Mouse (Mus musculus): ENCODE data around the gene Mctp2. TPM values are rescaled to one million over a fixed set of nuclear protein-coding genes. Genes with fewer than 3 reads are reported as not detected.

Gene Mctp2
- polyA plus RNA-seq, 1 experiment, result 7.1 TPM

DNA sequence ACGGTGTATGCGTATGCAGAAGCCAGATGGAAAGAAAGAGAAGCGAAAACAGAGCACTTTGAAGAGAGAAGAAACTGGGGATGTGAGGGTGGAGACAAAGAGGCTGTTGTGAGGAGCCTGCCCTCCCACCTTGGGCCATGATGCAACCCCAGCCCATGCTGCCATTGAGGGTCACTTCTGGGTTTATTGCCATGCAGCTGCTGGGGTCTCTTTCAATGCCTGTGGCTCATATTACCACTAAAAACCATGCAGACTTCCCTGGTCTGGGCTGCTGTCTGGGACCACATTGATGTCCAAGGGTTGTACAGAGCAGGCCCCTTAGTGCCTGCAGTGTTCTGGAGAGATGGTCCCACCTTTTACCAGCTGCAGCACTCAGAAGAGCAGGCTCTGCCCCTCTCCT is 210.0 kb downstream of the Mctp2 start:
- no peak overlapping the region for H3K4me3 ChIP-seq (replicated peaks; ENCODE audit: control insufficient read depth, low read depth, low read length)
- WGBS, result 81% methylated on average over 3 of the region's 3 CpGs
- no peak overlapping the region for H3K27ac ChIP-seq (ENCODE audit: control insufficient read depth, insufficient read depth, low read depth, low read length, poor library complexity)
- TF ChIP-seq CTCF (IDR thresholded peaks at IDR 0.05; ENCODE audit: control insufficient read depth, insufficient read depth, low read length), result no peak
- H3K4me1 ChIP-seq (ENCODE audit: control insufficient read depth, insufficient read depth, low read length), result no peaks in the 10 kb centered on the region

DNA sequence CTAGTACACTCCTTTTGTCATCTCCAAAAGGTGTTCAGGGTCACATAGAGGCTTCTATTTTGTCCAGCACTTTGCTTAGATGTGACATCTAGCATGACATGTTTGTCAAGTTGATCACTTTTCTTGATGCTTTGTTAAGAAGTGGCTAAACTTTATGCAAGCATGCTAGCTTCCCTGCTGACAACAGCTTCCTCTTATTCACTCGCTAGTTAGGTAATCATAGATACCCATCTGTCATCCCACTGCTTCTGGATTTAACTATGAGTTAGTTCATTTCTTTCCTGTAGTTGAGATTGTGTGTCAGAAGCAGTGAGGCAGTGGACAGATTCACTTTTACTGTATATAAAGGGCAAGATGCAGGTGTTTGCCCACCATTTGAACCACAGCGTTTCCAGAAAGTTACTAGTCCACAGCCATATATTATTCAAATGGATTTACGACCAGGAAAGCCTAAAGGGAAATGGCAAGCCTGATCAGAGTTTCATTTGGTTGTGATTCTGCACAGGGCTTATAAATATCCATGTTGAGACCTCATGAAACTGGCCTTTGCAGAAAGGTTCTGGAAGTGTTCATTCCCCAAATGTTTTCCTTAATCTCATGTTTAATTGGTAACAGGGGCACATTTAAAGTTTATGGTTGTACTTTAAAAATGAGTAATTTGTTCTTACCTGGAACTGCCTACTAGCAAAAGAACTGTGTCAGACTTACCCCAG is 216.8 kb downstream of the Mctp2 start:
- no peak overlapping the region for H3K4me3 ChIP-seq (replicated peaks; ENCODE audit: control insufficient read depth, low read depth, low read length)
- TF ChIP-seq POLR2A (IDR thresholded peaks at IDR 0.05; ENCODE audit: borderline replicate concordance, control insufficient read depth, low read depth, low read length), result no peak
- TF ChIP-seq CTCF (IDR thresholded peaks at IDR 0.05; ENCODE audit: control insufficient read depth, insufficient read depth, low read length), result no peak
- 48% methylated on average over 3 of the region's 3 CpGs for WGBS
- no peak overlapping the region for H3K27ac ChIP-seq (ENCODE audit: control insufficient read depth, insufficient read depth, low read depth, low read length, poor library complexity)
- H3K4me1 ChIP-seq (ENCODE audit: control insufficient read depth, insufficient read depth, low read length), result no peaks in the 10 kb centered on the region

DNA sequence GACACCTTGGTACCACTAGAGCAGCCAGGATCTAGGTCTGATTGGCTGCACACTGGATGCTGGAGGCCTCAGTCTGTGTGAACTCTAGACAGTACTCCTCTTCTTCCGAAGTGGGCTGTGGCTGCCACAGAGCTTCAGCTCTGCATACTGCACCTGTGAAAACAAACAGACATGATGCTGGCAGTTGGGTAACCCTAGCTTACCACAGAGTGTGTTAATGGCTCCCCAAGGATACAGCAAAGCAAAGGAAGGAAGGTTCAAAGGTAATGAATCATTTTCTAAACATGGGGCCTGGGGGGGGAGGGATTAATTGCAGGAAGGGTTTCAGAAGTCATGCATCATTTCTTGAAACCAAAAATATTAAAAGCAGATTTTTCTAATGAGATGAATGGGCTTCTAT is 225.7 kb downstream of the Mctp2 start:
- H3K4me3 ChIP-seq (replicated peaks; ENCODE audit: control insufficient read depth, low read depth, low read length), result no peak overlapping the region
- 82% methylated on average over 1 of the region's 1 CpGs for WGBS
- TF ChIP-seq CTCF (IDR thresholded peaks at IDR 0.05; ENCODE audit: control insufficient read depth, insufficient read depth, low read length), result no peak
- no peak for TF ChIP-seq POLR2A (IDR thresholded peaks at IDR 0.05; ENCODE audit: borderline replicate concordance, control insufficient read depth, low read depth, low read length)
- H3K4me1 ChIP-seq (ENCODE audit: control insufficient read depth, insufficient read depth, low read length), result no peaks in the 10 kb centered on the region
- no peak overlapping the region for H3K27ac ChIP-seq (ENCODE audit: control insufficient read depth, insufficient read depth, low read depth, low read length, poor library complexity)

DNA sequence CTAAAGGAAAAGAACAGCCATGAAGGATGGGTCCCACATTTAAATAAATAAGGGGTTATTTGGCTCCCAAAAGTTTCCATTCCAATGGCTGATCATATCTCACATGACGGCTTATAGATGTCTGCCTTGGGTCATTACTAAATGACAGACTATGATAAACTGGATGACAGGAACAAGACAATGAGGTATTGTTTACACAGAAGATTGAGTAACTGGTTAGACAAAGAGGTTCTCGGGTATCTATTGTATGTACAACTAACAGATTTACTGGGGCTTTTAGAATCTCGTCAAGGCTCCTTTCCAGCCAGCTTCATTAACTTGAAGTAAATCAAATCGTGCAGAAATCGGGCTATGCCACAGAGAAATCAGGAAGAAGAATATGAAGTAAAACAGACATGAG is 227.5 kb downstream of the Mctp2 start:
- Histone ChIP-seq H3K4me3 (replicated peaks; ENCODE audit: control insufficient read depth, low read depth, low read length) (no peak overlapping the region), H3K4me1 (ENCODE audit: control insufficient read depth, insufficient read depth, low read length) (no peaks in the 10 kb centered on the region), H3K27ac (ENCODE audit: control insufficient read depth, insufficient read depth, low read depth, low read length, poor library complexity) (no peak overlapping the region)
- TF ChIP-seq POLR2A (IDR thresholded peaks at IDR 0.05; ENCODE audit: borderline replicate concordance, control insufficient read depth, low read depth, low read length) (no peak), CTCF (IDR thresholded peaks at IDR 0.05; ENCODE audit: control insufficient read depth, insufficient read depth, low read length) (no peak)
- WGBS, result 80% methylated on average over 5 of the region's 5 CpGs

DNA sequence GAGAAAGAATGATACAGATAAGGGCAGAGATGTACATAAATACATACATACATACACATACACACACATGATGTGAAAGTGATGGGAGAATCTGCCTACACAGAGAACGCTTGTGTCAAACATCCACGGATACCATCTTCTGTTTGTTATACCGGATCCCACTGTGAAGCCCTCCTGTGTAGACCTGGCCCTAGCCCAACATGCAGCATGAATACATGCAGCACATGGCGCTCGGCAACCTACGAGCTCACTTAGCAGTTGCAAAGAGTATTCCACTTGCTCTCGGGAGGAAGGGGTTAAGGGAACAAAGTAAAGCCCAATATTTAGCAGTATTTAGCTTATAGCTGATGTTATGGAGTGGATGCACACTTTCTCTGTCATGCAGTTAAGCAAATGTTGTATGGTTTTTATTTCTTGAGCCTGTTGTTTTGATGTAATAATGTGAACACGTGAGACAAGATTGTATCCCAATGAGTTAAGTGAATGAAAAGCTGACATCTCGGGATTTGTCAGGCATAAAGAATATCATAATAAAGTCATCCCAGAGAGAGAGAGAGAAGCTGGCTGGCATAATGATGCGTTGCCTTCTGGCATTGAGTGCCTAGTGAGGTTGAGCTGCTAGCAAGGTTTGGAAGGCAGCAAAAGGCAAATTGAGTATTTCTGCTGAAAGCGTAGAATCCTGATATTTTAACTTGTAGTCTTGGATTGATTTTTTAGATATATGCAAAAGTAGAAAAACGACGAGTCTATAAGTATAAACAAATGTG is 234.8 kb downstream of the Mctp2 start:
- WGBS, result 83% methylated on average over 13 of the region's 13 CpGs
- Histone ChIP-seq H3K4me1 (ENCODE audit: control insufficient read depth, insufficient read depth, low read length) (no peaks in the 10 kb centered on the region), H3K4me3 (replicated peaks; ENCODE audit: control insufficient read depth, low read depth, low read length) (no peak overlapping the region), H3K27ac (ENCODE audit: control insufficient read depth, insufficient read depth, low read depth, low read length, poor library complexity) (no peak overlapping the region)
- TF ChIP-seq POLR2A (IDR thresholded peaks at IDR 0.05; ENCODE audit: borderline replicate concordance, control insufficient read depth, low read depth, low read length) (no peak), CTCF (IDR thresholded peaks at IDR 0.05; ENCODE audit: control insufficient read depth, insufficient read depth, low read length) (no peak)

DNA sequence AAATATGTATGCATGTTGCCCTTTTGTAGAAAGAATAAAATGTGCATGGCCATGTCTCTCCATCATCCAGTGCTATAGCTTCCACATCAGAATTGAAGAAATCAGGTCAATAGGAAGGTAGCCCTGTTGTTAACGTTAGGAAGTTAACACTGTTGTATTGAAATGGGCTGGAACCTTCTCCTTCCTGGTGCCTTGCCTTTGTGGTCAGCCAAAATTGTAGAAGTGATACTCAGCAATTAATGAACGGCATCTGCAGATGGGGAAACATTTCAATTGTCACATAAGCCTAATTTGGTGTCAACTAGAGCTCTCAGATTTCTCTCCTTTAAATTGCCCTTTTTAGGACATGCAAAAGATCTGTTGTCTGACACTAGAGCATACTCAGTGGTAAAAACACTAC is 238.0 kb downstream of the Mctp2 start:
- Histone ChIP-seq H3K27ac (ENCODE audit: control insufficient read depth, insufficient read depth, low read depth, low read length, poor library complexity) (no peak overlapping the region), H3K4me3 (replicated peaks; ENCODE audit: control insufficient read depth, low read depth, low read length) (no peak overlapping the region), H3K4me1 (ENCODE audit: control insufficient read depth, insufficient read depth, low read length) (no peaks in the 10 kb centered on the region)
- WGBS, result 22% methylated on average over 2 of the region's 2 CpGs
- no peak for TF ChIP-seq POLR2A (IDR thresholded peaks at IDR 0.05; ENCODE audit: borderline replicate concordance, control insufficient read depth, low read depth, low read length)
- TF ChIP-seq CTCF (IDR thresholded peaks at IDR 0.05; ENCODE audit: control insufficient read depth, insufficient read depth, low read length), result no peak

DNA sequence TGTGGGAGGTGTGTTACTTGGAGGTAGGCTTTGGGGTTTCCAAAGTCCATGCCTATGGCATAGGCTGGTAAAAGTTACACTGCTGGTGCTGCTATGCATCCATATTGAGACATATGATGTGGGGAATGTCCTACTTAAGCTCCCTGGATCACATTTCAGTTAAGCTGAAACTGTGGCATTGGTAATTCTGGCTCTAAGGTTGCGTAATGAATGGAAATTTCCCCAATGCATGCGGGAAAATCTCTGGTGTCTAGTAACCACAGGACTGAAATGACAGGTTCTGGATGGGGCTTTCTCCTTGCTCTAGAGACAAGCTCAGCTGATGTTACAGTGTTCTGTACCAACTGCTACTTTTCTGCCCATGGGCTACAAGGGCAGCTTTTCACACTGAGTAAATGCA is 240.1 kb downstream of the Mctp2 start:
- no peak overlapping the region for H3K27ac ChIP-seq (ENCODE audit: control insufficient read depth, insufficient read depth, low read depth, low read length, poor library complexity)
- no peaks in the 10 kb centered on the region for H3K4me1 ChIP-seq (ENCODE audit: control insufficient read depth, insufficient read depth, low read length)
- WGBS, result 66% methylated on average over 2 of the region's 2 CpGs
- TF ChIP-seq POLR2A (IDR thresholded peaks at IDR 0.05; ENCODE audit: borderline replicate concordance, control insufficient read depth, low read depth, low read length) (no peak), CTCF (IDR thresholded peaks at IDR 0.05; ENCODE audit: control insufficient read depth, insufficient read depth, low read length) (no peak)
- H3K4me3 ChIP-seq (replicated peaks; ENCODE audit: control insufficient read depth, low read depth, low read length), result no peak overlapping the region

DNA sequence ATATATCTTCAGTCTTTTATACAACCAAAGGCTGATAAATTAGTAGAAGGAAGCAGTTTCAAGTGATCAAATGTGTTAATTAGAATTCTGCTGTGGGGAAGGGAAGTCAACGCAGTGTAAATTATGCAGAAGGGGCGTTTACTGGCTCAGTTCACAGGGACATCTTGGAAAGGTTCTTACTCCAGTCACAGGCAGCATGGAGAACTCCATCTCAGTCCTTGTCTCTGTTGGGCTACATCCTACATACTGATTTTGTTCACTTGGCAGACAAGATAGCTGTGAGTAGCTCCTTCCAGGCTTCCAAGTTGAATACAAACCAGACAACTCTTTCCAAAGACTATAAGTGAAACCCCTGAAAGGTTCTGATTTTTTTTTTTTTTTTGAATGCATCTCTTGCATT is 254.6 kb downstream of the Mctp2 start:
- whole genome bisulfite sequencing, result 71% methylated on average over 2 of the region's 2 CpGs
- H3K4me1 ChIP-seq (ENCODE audit: control insufficient read depth, insufficient read depth, low read length), result no peaks in the 10 kb centered on the region
- no peak overlapping the region for H3K4me3 ChIP-seq (replicated peaks; ENCODE audit: control insufficient read depth, low read depth, low read length)
- TF ChIP-seq POLR2A (IDR thresholded peaks at IDR 0.05; ENCODE audit: borderline replicate concordance, control insufficient read depth, low read depth, low read length) (no peak), CTCF (IDR thresholded peaks at IDR 0.05; ENCODE audit: control insufficient read depth, insufficient read depth, low read length) (no peak)
- H3K27ac ChIP-seq (ENCODE audit: control insufficient read depth, insufficient read depth, low read depth, low read length, poor library complexity), result no peak overlapping the region

All from bone marrow, adult 2 months (tissue).